Mouse (Mus musculus): ENCODE measurements at regions not wholly inside any gene's neighbourhood (a gene's known extent, or its start where the extent isn't known, plus 50 kb on each side); places are given as distances from the start of the nearest gene placed in this dataset.

GRCm38 (mm10) chr10:115664567-115664966 lies 77.0 kb upstream of the Lgr5 start:
- no peaks in the 10 kb centered on the region for H3K27me3 ChIP-seq (ENCODE audit: control insufficient read depth, insufficient read depth, low read length)
- H3K36me3 ChIP-seq (ENCODE audit: control insufficient read depth, insufficient read depth): no peaks in the 10 kb centered on the region
- H3K4me3 ChIP-seq (ENCODE audit: low read length): no peak overlapping the region
- no peaks in the 10 kb centered on the region for H3K9me3 ChIP-seq (replicated peaks; ENCODE audit: control insufficient read depth, low read length)
- H3K27ac ChIP-seq (ENCODE audit: low read length): no peak overlapping the region
- no peak for ATAC-seq (replicated peaks; ENCODE audit: extremely low read depth, insufficient read depth, low FRiP score)
- WGBS: 79% methylated on average over 19 of the region's 19 CpGs
- H3K4me2 ChIP-seq (ENCODE audit: low read depth, low read length): no peak overlapping the region
- H3K9ac ChIP-seq (ENCODE audit: low read length): no peak overlapping the region
- H3K4me1 ChIP-seq (ENCODE audit: control insufficient read depth, insufficient read depth, low read length): no peaks in the 10 kb centered on the region

GRCm38 (mm10) chr10:115676661-115677060 lies 89.1 kb upstream of the Lgr5 start:
- H3K27me3 ChIP-seq (ENCODE audit: control insufficient read depth, insufficient read depth, low read length): no peaks in the 10 kb centered on the region
- no peak overlapping the region for H3K4me2 ChIP-seq (ENCODE audit: low read depth, low read length)
- no peaks in the 10 kb centered on the region for H3K9me3 ChIP-seq (replicated peaks; ENCODE audit: control insufficient read depth, low read length)
- no peak for ATAC-seq (replicated peaks; ENCODE audit: extremely low read depth, insufficient read depth, low FRiP score)
- H3K9ac ChIP-seq (ENCODE audit: low read length): no peak overlapping the region
- no peaks in the 10 kb centered on the region for H3K36me3 ChIP-seq (ENCODE audit: control insufficient read depth, insufficient read depth)
- no peaks in the 10 kb centered on the region for H3K4me1 ChIP-seq (ENCODE audit: control insufficient read depth, insufficient read depth, low read length)
- no peak overlapping the region for H3K4me3 ChIP-seq (ENCODE audit: low read length)
- 82% methylated on average over 2 of the region's 2 CpGs for WGBS
- H3K27ac ChIP-seq (ENCODE audit: low read length): no peak overlapping the region

GRCm38 (mm10) chr10:115681115-115681514 lies 93.5 kb upstream of the Lgr5 start:
- Histone ChIP-seq H3K4me1 (ENCODE audit: control insufficient read depth, insufficient read depth, low read length) (no peaks in the 10 kb centered on the region), H3K27me3 (ENCODE audit: control insufficient read depth, insufficient read depth, low read length) (no peaks in the 10 kb centered on the region), H3K4me2 (ENCODE audit: low read depth, low read length) (no peak overlapping the region), H3K27ac (ENCODE audit: low read length) (no peak overlapping the region), H3K9ac (ENCODE audit: low read length) (no peak overlapping the region), H3K4me3 (ENCODE audit: low read length) (no peak overlapping the region), H3K9me3 (replicated peaks; ENCODE audit: control insufficient read depth, low read length) (no peaks in the 10 kb centered on the region), H3K36me3 (ENCODE audit: control insufficient read depth, insufficient read depth) (no peaks in the 10 kb centered on the region)
- no peak for ATAC-seq (replicated peaks; ENCODE audit: extremely low read depth, insufficient read depth, low FRiP score)
- 60% methylated on average over 6 of the region's 6 CpGs for WGBS

- WGBS: 85% methylated on average over 4 of the region's 4 CpGs
- no peaks in the 10 kb centered on the region for H3K27me3 ChIP-seq (ENCODE audit: control insufficient read depth, insufficient read depth, low read length)
- H3K9me3 ChIP-seq (replicated peaks; ENCODE audit: control insufficient read depth, low read length): no peaks in the 10 kb centered on the region
- H3K4me1 ChIP-seq (ENCODE audit: control insufficient read depth, insufficient read depth, low read length): no peaks in the 10 kb centered on the region
- no peaks in the 10 kb centered on the region for H3K36me3 ChIP-seq (ENCODE audit: control insufficient read depth, insufficient read depth)
- H3K9ac ChIP-seq (ENCODE audit: low read length): no peak overlapping the region
- H3K27ac ChIP-seq (ENCODE audit: low read length): no peak overlapping the region
- no peak overlapping the region for H3K4me3 ChIP-seq (ENCODE audit: low read length)
- ATAC-seq (replicated peaks; ENCODE audit: extremely low read depth, insufficient read depth, low FRiP score): no peak
- H3K4me2 ChIP-seq (ENCODE audit: low read depth, low read length): no peak overlapping the region
Observed at GRCm38 (mm10) chr10:115691939-115692338, 104.4 kb upstream of the Lgr5 start.

GRCm38 (mm10) chr10:115693986-115694833 lies 106.6 kb upstream of the Lgr5 start:
- Histone ChIP-seq H3K27me3 (ENCODE audit: control insufficient read depth, insufficient read depth, low read length) (no peaks in the 10 kb centered on the region), H3K9me3 (replicated peaks; ENCODE audit: control insufficient read depth, low read length) (no peaks in the 10 kb centered on the region), H3K4me1 (ENCODE audit: control insufficient read depth, insufficient read depth, low read length) (no peaks in the 10 kb centered on the region), H3K36me3 (ENCODE audit: control insufficient read depth, insufficient read depth) (no peaks in the 10 kb centered on the region), H3K27ac (ENCODE audit: low read length) (no peak overlapping the region), H3K9ac (ENCODE audit: low read length) (no peak overlapping the region), H3K4me2 (ENCODE audit: low read depth, low read length) (no peak overlapping the region), H3K4me3 (ENCODE audit: low read length) (no peak overlapping the region)
- ATAC-seq (replicated peaks; ENCODE audit: extremely low read depth, insufficient read depth, low FRiP score): no peak
- 86% methylated on average over 22 of the region's 22 CpGs for WGBS

- no peak overlapping the region for H3K4me3 ChIP-seq (ENCODE audit: low read length)
- H3K4me1 ChIP-seq (ENCODE audit: control insufficient read depth, insufficient read depth, low read length): no peaks in the 10 kb centered on the region
- H3K27me3 ChIP-seq (ENCODE audit: control insufficient read depth, insufficient read depth, low read length): no peaks in the 10 kb centered on the region
- no peak overlapping the region for H3K9ac ChIP-seq (ENCODE audit: low read length)
- 85% methylated on average over 3 of the region's 3 CpGs for WGBS
- no peak overlapping the region for H3K27ac ChIP-seq (ENCODE audit: low read length)
- H3K36me3 ChIP-seq (ENCODE audit: control insufficient read depth, insufficient read depth): no peaks in the 10 kb centered on the region
- ATAC-seq (replicated peaks; ENCODE audit: extremely low read depth, insufficient read depth, low FRiP score): no peak
- H3K4me2 ChIP-seq (ENCODE audit: low read depth, low read length): no peak overlapping the region
- H3K9me3 ChIP-seq (replicated peaks; ENCODE audit: control insufficient read depth, low read length): no peaks in the 10 kb centered on the region
Observed at GRCm38 (mm10) chr10:115702358-115702757, 114.3 kb upstream of the Tspan8 start.

- H3K4me2 ChIP-seq (ENCODE audit: low read depth, low read length): no peak overlapping the region
- 0 out of 2 replicates have a peak overlapping the region, but pooled peaks have one; percentile 2 for H3K4me3 ChIP-seq (ENCODE audit: low read length)
- ATAC-seq (replicated peaks; ENCODE audit: extremely low read depth, insufficient read depth, low FRiP score): no peak
- 55% methylated on average over 14 of the region's 14 CpGs for WGBS
- no peaks in the 10 kb centered on the region for H3K27me3 ChIP-seq (ENCODE audit: control insufficient read depth, insufficient read depth, low read length)
- no peak overlapping the region for H3K9ac ChIP-seq (ENCODE audit: low read length)
- no peaks in the 10 kb centered on the region for H3K4me1 ChIP-seq (ENCODE audit: control insufficient read depth, insufficient read depth, low read length)
- H3K9me3 ChIP-seq (replicated peaks; ENCODE audit: control insufficient read depth, low read length): no peaks in the 10 kb centered on the region
- no peaks in the 10 kb centered on the region for H3K36me3 ChIP-seq (ENCODE audit: control insufficient read depth, insufficient read depth)
- H3K27ac ChIP-seq (ENCODE audit: low read length): no peak overlapping the region
Observed at GRCm38 (mm10) chr10:115708623-115709022, 108.0 kb upstream of the Tspan8 start.

- Histone ChIP-seq H3K4me1 (ENCODE audit: control insufficient read depth, insufficient read depth, low read length) (no peaks in the 10 kb centered on the region), H3K4me3 (ENCODE audit: low read length) (no peak overlapping the region), H3K9me3 (replicated peaks; ENCODE audit: control insufficient read depth, low read length) (no peaks in the 10 kb centered on the region), H3K27ac (ENCODE audit: low read length) (no peak overlapping the region), H3K4me2 (ENCODE audit: low read depth, low read length) (no peak overlapping the region), H3K27me3 (ENCODE audit: control insufficient read depth, insufficient read depth, low read length) (no peaks in the 10 kb centered on the region), H3K36me3 (ENCODE audit: control insufficient read depth, insufficient read depth) (no peaks in the 10 kb centered on the region), H3K9ac (ENCODE audit: low read length) (no peak overlapping the region)
- no peak for ATAC-seq (replicated peaks; ENCODE audit: extremely low read depth, insufficient read depth, low FRiP score)
- WGBS: 34% methylated on average over 6 of the region's 6 CpGs
Observed at GRCm38 (mm10) chr10:115713896-115714295, 102.7 kb upstream of the Tspan8 start.

GRCm38 (mm10) chr10:115716178-115716577 lies 100.5 kb upstream of the Tspan8 start:
- Histone ChIP-seq H3K4me1 (ENCODE audit: control insufficient read depth, insufficient read depth, low read length) (no peaks in the 10 kb centered on the region), H3K27ac (ENCODE audit: low read length) (no peak overlapping the region), H3K4me3 (ENCODE audit: low read length) (no peak overlapping the region), H3K4me2 (ENCODE audit: low read depth, low read length) (no peak overlapping the region), H3K36me3 (ENCODE audit: control insufficient read depth, insufficient read depth) (no peaks in the 10 kb centered on the region), H3K27me3 (ENCODE audit: control insufficient read depth, insufficient read depth, low read length) (no peaks in the 10 kb centered on the region), H3K9ac (ENCODE audit: low read length) (no peak overlapping the region), H3K9me3 (replicated peaks; ENCODE audit: control insufficient read depth, low read length) (no peaks in the 10 kb centered on the region)
- 59% methylated on average over 9 of the region's 9 CpGs for WGBS
- no peak for ATAC-seq (replicated peaks; ENCODE audit: extremely low read depth, insufficient read depth, low FRiP score)
